Mouse (Mus musculus): Measurements from ENCODE around the gene Tead3.
A peak's percentile ranks its signal among the peaks of the same experiment; 100 is the strongest.

Tead3 gene

DNA sequence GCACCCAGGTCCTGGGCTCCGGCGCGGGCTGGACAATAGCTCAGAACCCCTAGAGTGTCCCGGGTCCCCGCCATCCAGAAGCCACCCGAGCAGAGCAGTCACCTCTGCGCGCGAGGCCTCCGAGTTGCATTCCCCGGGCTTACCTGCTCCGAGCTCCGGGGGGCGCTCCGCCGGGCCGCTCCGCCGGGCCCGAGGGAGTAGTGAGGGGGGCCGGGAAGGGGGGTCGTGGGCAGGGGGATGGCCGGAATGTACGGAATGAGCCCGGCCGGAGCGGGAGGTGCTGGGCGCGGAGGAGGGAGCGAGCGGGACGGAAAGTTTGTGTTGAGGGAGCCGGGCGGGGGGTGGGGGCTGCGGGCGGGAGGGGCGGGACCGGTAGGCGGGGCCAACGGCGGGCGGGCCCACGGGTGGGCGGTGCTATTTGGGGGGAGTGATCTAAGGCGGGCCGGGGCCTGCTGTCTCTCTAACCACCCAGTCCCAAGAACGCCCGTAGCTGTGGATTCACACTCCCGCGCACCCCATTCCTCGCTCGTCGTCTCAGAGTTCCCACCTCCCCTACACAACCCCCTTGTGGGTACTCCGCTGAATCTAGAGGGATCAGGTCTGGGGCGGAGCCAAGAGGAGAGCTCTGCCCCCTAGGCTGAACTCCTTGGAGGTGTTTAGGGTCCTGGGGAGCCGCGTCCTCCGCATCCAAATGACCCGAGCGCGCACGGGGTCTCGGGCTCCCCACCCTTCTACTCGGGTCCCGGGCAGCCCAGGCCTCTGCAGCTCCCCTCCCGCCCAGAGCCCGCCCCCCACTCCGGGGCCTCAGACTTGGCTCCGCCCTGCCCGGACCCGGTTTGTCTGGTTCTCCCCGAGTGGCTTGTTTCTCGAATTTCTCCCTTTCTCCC lies at the start of gene Tead3:
TSS of gene Tead3 (minus strand) at position 352 of the 887 bp plus-strand sequence.
- DNase-seq = peak; percentile 23 to 40

DNA sequence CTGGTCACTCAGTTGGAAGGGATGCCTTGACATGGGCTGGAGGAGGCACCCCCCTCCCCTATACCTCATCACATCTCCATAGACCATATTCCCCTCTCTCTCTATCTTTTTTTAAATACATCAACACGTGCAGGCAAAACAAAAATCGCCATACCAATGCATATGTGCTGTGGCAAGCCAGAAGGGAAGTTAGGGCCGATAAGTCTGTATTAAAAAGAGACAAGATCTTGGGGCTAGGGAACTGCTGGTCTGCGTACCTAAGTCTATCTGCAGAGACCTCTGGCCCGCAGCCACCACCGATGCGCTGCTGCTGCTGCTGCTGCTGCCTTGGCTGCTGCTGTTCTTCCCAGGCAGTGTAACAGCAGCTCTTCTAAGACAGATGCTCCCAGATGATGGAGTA lies 44.4 kb upstream of the Tead3 start:
- DNase-seq = no peak

DNA sequence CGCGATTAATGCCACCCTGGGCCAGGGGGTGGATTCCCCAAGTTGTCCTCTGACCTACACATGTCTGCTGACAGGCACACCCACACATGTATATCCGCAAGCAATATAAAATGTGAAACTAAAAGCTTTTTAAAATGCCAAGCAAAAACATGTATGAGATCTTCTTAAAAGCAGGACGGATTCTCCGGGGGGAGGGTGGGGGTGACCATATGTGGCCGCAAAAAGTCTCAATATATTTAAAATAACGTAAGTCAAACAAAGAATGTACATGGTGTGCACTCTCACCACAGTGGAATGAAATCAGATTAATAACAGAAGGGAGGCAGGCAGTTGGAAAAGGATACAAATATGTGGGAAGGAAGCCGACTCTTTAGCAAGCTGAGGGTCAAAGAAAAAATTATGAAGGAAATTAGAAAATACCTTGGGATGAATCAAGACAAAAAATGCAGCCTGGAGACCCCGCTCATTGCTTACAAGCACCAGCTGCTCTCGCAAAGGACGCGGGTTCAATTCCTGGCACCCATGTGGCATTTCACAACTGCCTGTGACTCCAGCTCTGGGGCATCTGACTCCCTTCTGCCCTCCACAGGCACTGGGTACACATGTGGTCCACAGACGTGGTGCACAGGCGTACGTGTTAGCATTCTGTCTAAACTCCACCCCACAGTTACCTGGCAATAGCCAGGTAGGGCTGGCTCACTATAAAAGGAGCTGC lies 43.6 kb upstream of the Tead3 start:
- DNase-seq = no peak

DNA sequence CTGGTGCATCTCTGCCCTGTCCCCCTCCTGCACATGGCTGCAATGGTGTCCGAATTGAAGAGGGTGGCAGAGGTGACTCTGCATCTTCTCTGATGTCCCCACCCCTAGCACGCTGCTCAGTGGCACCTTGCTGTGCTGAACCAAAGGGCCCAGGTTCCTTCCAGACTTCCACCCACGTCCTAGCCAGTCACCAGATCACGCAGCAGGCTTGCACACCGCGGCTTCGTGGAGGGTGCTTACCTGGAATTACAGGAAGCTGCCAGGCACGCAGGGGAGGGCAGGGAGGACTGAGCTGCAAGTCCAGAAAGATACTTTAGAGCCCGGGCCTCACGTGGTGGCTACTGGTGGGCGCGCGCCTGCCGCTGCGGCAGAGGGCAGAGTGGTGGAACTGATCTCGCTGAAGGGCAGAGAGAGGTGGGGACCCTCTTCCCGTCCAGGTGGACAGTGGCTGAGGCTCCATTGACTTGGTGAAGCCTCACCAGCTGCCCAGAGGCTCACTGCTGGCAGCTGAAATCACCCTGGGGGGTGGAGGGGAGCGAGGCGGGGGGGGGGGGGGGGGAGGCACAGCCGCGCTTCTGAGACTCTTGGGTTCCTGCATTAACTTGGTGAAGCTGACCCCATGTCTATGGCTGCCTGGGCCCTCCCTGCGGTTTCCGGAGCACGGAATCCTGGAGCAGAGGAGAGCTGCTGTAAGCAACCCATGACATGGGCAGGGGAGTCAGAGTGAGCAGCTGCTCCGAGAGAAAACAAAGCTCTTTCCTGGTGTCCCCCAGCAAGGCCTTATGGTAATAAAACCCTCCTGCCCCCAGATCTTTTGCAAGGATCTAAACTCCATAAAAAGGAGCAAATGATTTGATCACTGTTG lies 41.2 kb upstream of the Tead3 start:
- DNase-seq = no peak

DNA sequence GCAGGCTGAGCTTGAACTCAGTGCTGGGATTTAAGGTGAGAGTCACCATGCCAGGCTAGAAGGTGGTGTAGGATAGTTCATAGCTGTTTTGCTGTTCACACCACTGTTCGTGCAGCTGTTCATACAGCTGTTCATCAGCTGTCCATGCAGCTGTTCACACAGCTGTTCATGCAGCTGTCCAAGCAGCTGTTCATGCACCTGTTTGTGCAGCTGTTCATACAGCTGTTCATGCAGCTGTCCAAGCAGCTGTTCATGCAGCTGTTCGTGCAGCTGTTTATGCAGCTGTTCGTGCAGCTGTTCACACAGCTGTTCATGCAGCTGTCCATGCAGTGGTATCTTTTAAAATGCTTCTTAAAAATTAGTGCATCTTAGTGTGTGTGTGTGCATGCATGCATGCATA lies 37.9 kb upstream of the Tead3 start:
- DNase-seq = no peak

DNA sequence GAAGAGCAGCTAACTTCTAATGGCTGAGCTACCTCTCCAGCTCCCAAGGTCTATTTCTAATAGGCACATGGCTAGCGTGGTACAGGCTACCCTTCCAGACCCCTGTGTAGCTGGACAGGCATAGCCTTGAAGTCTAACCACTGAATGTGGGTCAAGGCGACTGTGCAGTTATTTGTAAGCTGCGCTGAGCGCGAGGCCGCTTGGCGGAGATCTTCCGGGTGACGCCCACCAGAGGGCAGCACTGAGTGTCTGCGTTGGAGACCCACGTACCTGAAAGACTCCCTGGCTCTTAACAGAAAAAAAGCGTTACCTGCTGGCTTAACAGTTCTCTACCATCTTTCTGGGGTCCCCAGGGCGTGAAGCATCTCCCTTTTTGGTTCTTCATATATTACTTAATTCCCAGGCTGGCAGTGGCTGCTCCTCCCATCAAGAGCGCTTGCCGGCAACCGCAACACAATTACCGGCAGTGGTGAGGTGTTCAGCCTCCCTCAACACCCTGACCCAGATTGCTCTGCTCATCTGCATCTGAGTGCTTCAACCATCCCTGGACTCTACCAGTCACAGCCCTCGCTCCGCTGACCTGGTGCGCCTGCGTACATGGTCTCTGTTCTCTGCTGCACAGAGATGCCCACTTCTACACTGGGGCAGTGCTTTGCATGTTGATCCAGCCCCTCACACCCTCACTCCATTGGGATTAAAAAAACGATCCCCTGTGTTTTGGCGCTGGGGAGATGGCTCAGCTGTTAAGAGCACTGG lies 35.7 kb upstream of the Tead3 start:
- DNase-seq = peak; percentile 56 to 82

DNA sequence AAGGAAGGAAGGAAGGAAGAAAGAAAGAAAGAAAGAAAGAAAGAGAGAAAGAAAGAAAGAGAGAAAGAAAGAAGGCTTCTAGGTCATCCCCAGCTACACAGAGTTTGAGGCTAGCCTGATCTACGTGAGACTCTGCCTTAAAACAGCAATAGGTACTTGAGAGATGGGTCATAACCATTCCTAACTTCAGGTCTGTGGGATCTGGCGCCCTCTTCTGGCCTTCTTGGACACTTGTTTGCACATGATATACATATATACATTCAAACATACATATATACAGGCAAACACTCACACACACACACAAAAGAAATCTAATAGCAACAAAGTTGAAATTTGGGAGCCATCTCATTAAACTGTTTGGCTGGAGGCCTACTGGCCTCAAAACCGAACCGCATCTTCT lies 33.7 kb upstream of the Tead3 start:
- DNase-seq = peak in 1 of 2 experiments; percentile 23

DNA sequence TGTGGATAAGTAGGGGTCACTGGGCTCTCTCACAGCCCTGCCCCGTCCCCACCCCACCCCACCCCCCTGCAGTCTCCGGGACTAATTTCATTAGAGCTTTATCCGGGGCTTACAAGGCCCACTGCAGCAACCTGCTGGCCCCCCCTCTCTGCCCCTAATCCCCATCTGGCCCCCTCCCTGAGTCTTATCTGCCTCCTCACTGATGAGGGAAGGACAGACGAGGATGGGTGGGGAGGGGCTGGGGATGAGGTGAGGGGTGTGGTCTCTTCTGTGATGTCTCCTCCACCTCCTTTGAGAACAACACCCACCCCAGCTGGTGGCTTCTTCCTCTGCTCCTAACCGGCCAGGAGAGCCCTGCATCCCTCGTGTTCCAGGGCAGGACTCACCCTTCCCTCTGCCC lies 29.6 kb upstream of the Tead3 start:
- no peak for DNase-seq

DNA sequence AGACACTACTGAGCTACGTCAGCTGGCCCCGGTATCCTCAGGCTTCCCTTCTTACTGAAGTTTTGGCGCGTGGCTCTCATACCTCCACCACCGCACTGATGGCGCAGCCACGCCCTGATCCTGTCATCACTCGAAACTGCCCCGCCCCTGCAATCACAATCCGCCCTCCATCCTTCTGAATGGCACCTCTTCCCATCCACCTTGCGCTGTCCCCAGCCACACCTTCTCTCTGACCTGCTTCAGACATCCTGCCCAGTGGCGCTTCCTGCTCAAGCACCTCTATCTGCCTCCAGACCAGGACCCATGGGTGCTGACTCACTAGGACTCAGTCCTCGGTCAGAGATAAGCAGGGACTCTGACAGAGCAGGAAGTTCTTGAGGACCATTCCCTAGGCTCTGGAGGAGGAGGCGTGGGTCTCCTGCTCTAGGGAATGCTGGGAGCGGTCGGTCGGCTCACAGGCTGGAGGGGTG lies 25.0 kb upstream of the Tead3 start:
- no peak for DNase-seq

DNA sequence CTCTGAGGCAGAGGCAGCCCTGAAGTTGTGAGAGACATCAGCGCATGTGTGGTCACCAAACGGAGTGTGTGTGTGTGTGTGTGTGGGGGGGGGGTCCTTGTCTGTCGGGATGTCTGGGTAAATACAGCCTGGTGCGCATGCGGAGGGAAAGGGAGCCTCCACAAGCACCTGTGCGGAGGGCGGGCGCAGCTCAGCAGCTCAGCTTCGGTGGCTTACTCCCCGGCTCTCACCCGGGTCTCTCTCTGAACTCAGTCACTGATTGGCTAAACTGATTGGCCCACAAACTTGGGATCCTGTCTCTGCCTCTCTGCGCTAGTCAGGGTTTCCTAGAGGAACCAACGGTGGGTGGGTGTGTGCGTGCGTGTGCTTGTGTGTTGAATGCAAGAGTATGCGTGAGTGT lies 23.9 kb upstream of the Tead3 start:
- no peak for DNase-seq

DNA sequence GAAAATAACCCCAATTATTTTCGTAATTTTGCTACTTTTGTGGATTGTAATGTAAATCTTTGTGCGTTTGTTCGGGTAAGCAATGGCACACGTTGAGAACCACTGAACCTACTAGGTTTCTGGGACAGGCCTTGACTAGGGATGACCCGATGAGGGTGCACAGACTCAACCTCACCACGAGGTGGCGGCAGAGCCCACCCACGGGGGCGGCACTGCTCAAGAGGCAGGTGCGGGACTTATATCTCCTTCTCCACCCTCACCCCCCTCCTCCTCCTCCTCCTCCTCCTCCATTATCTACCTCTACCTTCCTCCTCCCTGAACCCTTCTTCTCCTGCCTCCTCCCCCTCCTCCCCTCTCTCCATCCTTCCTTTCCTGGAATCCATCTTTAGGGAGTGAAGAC lies 23.2 kb upstream of the Tead3 start:
- DNase-seq = peak in 1 of 2 experiments; percentile 53

DNA sequence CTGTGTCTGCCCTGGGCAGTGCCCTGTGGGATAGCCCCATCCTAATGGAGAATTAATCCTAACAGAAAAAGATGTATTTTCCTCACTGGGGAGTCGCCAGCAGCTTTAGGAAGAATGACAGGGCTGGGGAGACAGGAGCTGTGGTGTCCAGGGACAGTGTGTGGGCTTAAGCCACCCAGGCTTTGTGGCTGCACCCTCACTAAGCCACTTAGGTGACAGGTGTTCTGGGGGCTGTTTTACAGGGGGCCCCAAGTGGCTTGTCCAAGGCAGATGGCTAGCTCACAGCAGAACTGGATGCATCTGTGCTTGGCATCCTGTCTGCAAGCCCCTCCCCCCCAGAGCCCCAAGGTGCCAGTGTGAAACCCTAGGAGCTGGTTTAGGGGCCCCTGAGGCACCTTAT lies 21.3 kb upstream of the Tead3 start:
- DNase-seq = no peak

DNA sequence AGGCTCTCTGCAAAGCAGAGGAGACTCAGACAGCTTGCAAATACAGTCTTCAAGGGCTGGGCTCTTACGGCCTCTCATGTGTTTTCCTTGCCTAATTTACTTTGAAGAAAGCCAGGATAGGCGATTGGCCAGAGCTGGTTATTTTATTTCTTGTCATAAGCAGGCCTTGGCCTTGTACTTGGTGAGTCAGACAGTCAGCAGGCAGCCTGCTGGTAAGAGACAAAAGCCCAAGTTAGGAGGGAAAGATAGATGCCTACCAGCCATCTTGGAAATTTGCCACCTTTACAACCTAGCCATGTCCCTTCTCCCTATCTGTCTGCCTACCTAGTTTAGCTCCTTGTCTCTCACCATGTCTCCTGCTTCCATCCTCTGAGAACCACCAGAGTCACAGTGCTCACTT lies 20.7 kb upstream of the Tead3 start:
- DNase-seq = no peak

DNA sequence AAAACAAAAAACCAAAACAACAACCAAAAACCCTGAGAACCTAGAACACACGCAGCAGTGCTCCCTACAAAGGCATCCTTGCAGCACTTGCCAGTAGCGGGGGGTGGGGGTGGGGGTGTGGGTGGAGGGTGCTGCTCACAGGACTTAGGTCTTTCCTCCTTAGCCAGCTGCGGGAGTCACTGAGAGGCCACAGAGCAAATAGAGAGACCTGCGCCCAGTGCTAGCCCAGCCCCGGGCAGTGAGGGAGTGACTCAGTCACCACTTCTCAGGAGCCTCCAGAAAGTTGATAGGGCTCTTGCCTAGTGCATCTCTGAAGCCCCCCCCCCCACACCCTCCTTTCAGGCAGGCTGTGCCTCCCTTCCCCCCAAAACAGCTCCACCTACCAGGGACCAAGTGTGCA lies 18.4 kb upstream of the Tead3 start:
- no peak for DNase-seq

DNA sequence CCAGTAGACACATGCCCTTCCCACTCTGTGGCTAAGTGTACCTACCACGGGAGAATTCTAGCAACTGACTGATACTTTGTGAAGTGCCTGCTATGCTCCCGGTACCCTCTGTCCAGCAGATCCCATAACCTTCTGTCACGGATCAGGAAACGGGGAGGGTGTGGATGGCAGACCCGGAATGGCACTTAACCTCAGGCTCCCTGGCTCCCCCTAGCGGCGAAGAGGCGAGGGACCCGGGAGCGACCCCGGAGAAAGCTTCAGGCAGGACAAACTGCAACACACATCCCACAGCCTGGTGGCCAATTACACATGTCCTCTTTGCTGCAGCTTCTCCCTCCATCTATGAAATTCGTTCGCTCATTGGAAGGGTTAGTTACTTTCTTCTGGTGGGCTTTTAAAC lies 17.8 kb upstream of the Tead3 start:
- DNase-seq = peak; percentile 53 to 76

DNA sequence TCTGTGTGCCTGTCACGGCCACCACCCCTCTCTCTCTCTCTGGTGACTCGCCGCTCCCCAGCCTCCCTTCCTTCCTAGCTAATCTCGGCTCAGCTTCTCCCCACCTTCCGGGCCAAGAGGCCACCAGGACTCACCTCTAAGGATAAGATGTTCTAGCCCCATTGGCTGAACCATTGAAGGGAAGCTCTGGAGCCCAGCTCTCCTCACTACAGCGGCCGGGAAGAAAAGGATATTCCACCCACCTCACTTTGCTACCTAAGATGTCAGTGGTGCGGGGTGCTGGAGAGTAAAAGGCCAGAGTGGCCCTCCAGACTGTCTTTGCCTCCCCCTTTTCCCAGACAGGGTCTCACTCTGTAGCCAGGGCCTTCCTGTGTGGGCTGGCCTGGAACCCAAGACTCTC lies 14.5 kb upstream of the Tead3 start, which contains the start of gene Tulp1:
TSS of gene Tulp1 (minus strand) at position 101 of the 400 bp plus-strand sequence.
- DNase-seq = no peak

DNA sequence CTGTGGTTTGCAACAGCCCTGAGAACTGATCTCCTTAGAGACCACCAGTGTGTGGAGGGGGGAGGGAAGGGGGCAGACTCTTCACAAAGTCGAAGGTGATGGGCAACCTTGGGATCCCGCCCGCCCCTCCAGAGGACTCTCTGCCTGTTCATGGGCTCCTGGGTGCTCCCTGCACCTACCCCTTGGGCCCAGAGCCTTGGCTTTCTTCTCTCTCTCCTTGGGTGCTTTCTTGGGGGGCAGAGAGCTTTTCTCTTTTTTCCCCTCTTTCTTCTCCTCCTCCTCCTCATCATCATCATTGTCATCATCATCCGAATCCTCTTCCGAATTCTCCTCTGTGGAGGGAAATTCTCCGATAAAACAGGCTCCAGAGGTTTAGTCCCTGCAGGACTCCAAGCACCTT lies 12.9 kb upstream of the Tead3 start:
- no peak for DNase-seq

DNA sequence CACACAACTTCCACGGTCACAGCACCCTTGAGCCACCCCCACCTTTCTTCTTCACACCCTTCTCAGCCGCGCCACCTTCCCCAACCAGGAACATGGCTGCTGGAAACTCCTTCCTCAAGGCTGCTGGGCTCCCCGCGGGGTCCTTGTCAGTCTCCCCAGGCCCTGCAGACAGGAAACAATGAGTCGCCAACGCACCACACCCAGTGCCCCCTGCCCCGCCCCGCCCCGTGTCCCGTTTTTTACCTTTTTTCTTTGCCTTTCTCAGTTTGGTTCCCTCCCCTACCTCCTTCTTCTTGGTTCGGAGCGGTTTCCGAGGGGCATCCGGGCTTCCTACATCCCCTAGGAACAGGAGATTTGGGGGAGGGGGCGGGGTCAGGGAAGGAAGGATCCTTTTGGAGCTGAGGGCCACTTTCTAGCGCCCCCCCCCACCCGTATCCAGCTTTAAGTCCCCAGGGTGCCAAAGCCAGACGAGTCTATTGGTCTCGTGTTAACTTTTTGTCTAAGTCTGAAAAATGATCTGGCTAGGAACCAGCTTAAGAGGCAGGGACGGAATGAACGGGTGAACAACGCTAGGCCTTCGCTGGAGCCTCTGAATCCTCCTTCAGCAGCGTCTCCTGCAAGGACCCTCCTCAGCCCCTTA lies 12.2 kb upstream of the Tead3 start:
- DNase-seq = no peak

DNA sequence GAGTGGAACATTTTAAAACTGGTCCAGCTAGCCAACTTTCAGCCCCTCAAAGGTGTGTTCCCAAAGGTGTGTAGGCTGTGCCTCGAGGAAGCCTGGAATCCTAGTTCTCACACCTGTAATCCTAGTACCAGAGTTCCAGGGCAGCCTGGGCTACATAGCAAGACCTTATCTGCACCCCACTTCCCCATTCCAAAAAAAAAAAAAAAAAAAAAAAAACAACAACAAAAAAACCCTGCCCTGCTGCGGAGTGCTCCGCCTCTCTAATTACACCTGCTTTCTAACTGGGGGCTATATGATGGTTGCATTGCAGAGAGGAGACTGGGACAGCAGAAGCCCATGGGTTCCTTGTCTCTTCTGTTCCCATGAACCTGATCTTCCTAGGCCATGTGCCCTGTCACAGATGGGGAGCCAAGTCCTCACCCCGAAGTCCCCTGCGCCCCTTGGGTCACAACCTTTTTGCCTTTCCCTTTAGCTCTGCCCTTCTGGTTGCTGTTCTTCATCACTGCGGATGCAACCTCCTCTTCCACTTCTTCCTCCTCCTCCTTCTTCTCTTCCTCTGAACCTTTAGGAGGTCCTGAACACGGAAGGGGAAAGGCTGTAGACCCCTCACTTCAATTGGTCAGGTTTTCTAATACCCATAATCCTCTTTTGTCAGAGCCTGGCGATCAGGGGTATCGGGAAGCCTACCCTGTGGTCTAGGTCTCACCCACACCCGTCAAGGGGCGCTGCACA lies 11.5 kb upstream of the Tead3 start:
- no peak for DNase-seq

DNA sequence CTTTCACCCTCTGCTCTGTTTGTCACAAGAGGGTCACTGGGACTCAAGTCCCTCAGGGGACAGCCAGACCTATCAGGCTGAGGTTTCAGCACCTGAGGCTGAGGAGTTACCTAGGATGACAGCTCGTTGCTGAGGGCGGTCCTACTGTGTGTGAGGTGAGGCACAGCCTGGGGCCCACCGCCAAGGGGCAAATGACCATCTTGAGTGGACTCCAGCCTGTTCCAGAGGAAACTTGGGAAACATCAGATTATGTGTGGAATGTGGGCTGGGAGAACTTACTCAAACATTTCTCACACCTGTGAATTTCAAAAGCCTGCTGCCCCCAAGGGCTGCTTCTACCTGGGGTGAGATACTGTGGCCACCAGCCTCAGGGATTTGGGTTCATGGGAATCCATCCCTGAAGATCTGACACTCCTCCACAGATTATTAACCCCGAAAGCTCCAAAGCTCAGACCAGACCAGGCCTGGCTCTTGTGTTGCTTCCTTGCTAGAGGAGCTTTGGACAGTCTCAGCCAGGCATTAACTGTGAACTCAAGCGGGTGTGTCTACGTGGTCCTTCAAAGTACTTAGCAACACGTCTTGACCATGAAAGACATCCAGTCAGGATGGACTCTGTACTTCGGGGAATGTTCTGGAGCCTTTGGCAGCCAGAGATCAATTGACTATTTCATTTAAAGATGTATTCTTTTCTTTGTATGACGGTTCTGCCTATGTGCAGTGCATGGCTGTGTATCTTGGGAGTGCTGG lies 10.1 kb upstream of the Tead3 start:
- no peak for DNase-seq
